Mouse (Mus musculus) bone marrow macrophage, adult 2 months (primary cell): ENCODE results near the gene Dnmbp.

Source experiments
- CTCF ChIP-seq: IDR thresholded peaks from 2 replicates; pipeline ENCODE4 v1.5.1; 2012; ENCODE audit warnings: low read depth, mild to moderate bottlenecking, low read length, moderate library complexity
- POLR2A ChIP-seq: IDR thresholded peaks from 2 replicates; pipeline ENCODE4 v1.6.1; 2012; ENCODE audit warnings: mild to moderate bottlenecking, low read depth, low read length, borderline replicate concordance

GRCm38 (mm10) chr19:43939171-43939768 lies 721 bp downstream of the Dnmbp start:
- TF ChIP-seq CTCF (no peak), POLR2A (no peak)
